Mouse (Mus musculus) cortical plate, adult 2 months (tissue): ENCODE measurements around the gene Faf1.

Experiments used
- CTCF ChIP-seq: fragments of 200-500 bp; IDR thresholded peaks from 2 replicates; pipeline ENCODE4 v1.5.1; 2011; ENCODE audit warnings: mild to moderate bottlenecking, control low read depth, low read length; ENCODE audit not compliant: insufficient read depth; ENCODE audit errors: extremely low read depth
- POLR2A ChIP-seq: fragments of 200-500 bp; IDR thresholded peaks from 2 replicates; pipeline ENCODE4 v1.6.1; 2011; ENCODE audit warnings: mild to moderate bottlenecking, low read length, control low read depth; ENCODE audit not compliant: insufficient read depth; ENCODE audit errors: extremely low read depth

DNA sequence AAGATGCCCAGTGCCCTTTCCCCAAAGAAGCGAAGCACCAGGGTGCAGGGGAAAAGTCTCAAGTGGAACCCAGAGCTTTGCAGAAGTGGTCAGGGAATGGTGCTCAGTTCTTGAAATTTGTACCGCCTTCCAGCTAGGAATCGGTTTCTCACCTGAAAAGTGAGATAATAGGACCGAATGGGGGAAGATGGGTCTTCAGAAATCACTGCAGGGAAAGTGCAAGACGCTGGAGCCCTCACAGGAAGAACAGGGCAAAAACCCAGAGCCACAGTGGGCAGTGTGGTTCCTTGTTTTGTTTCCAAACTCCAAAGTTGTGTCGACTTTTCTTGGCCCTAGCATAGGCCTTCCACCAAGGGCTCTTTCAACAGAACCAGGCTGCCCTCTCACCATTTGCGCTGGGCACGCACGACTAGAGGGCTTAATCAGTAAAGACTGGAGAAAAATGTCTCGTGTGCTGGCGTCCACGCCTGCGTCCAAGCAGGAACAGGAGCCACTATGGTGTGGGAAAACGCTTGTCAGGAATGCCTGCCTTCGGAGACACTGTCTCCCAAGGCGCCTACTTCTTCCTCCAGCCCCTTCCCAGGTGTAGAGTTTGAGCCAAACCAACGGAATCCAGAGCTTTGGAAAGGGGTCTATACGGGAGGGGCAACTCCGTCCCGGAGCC is 297.7 kb downstream of the Faf1 start:
- no peak for TF ChIP-seq POLR2A
- TF ChIP-seq CTCF = no peak
